Comparison of ENCODE assay signal across 8 mouse cellular contexts in genomic region chr12:111691346-111691872, GRCm38 (mm10). TPM values are rescaled to one million over a fixed set of nuclear protein-coding genes. Genes with fewer than 3 reads are reported as not detected.
DNase-seq lines count a peak whose midpoint lies in the region; ATAC-seq and TF ChIP-seq lines count a peak whose summit lies in the region.
"Had no signal": no experiment of that assay in that cellular context is flagged by ENCODE, and none has a peak within 500 bp of the region (broad histone marks: within the 10 kb centered on the region; RNA-seq: fewer than 3 reads in every experiment).

No protein-coding gene starts in this region.

- 58% methylated on average over 5 of the region's 5 CpGs for WGBS in liver, adult 2 months
- WGBS in macrophage (ENCODE audit: missing documents): 27% methylated on average over 5 of the region's 5 CpGs
- WGBS in stomach, embryonic 16.5 days: 20% methylated on average over 5 of the region's 5 CpGs

- no peak for TF ChIP-seq CTCF in liver, adult 2 months (IDR thresholded peaks at IDR 0.05; ENCODE audit: low read depth, low read length)

- H3K79me2 ChIP-seq in liver, adult 2 months (ENCODE audit: control insufficient read depth, insufficient read depth, low read length): no peaks in the 10 kb centered on the region
- no peaks in the 10 kb centered on the region for H3K79me2 ChIP-seq in macrophage (ENCODE audit: inconsistent target)

- H3K4me1 ChIP-seq in liver, adult 2 months (ENCODE audit: control insufficient read depth, insufficient read depth, low read length): peaks cover 10% of the 10 kb centered on the region
- H3K4me1 ChIP-seq in stomach, embryonic 16.5 days (ENCODE audit: control insufficient read depth, insufficient read depth, low read length): peaks cover 44% of the 10 kb centered on the region

- H3K36me3 ChIP-seq in liver, adult 2 months (ENCODE audit: control insufficient read depth, insufficient read depth, low read length): no peaks in the 10 kb centered on the region
- no peaks in the 10 kb centered on the region for H3K36me3 ChIP-seq in macrophage (ENCODE audit: inconsistent target)
- H3K36me3 ChIP-seq in stomach, embryonic 16.5 days (ENCODE audit: control insufficient read depth, insufficient read depth, low read length): no peaks in the 10 kb centered on the region
- H3K36me3 ChIP-seq: liver, embryonic 15.5 days had no signal

- no peaks in the 10 kb centered on the region for H3K9me3 ChIP-seq in stomach, embryonic 16.5 days (replicated peaks; ENCODE audit: control insufficient read depth, low read length)
- H3K9me3 ChIP-seq: liver, embryonic 15.5 days had no signal

- TF ChIP-seq POLR2A in liver, adult 2 months (IDR thresholded peaks at IDR 0.05; ENCODE audit: extremely low read depth, insufficient read depth, low read length): no peak

- ATAC-seq in stomach, embryonic 16.5 days (ENCODE audit: insufficient read depth, low FRiP score): no peak

- DNase-seq in liver, adult 2 months (ENCODE audit: extremely low read depth, low read depth, low spot score): peak; percentile 31
- DNase-seq in liver: no peak
- peak; percentile 73 for DNase-seq in embryo, embryonic 9.5 days (ENCODE audit: extremely low spot score)
- peak; percentile 73 for DNase-seq in induced T-regulatory cell, adult 2 months (ENCODE audit: low read depth)
- no peak for DNase-seq in urinary bladder, postnatal 25 days (ENCODE audit: low spot score)

- no peak overlapping the region for H3K4me3 ChIP-seq in liver, adult 2 months (ENCODE audit: insufficient read depth, low read depth, low read length)
- H3K4me3 ChIP-seq in macrophage (ENCODE audit: inconsistent target): no peak overlapping the region
- H3K4me3 ChIP-seq in stomach, embryonic 16.5 days (replicated peaks; ENCODE audit: low read length): no peak overlapping the region
- H3K4me3 ChIP-seq: liver, embryonic 15.5 days had no signal

- no peak overlapping the region for H3K4me2 ChIP-seq in stomach, embryonic 16.5 days (ENCODE audit: low read depth, low read length)
- H3K4me2 ChIP-seq: liver, embryonic 15.5 days had no signal

- peak overlapping the region; percentile 32; the same call in 1 of the 2 replicates for H3K27ac ChIP-seq in liver, adult 2 months (replicated peaks; ENCODE audit: insufficient read depth, low read depth, low read length)
- H3K27ac ChIP-seq in macrophage: peak overlapping the region; percentile 21
- peak overlapping the region; percentile 33; the same call in 1 of the 2 replicates for H3K27ac ChIP-seq in stomach, embryonic 16.5 days (ENCODE audit: low read length)
- H3K27ac ChIP-seq: liver, embryonic 15.5 days had no signal

- H3K9ac ChIP-seq in liver, adult 2 months (ENCODE audit: low read depth, low read length): no peak overlapping the region; the same call in 1 of the 2 replicates
- peak overlapping the region; percentile 38; the same call in 1 of the 2 replicates for H3K9ac ChIP-seq in stomach, embryonic 16.5 days (ENCODE audit: low read length)
- H3K9ac ChIP-seq: liver, embryonic 15.5 days had no signal

- H3K27me3 ChIP-seq in liver, adult 2 months (ENCODE audit: control insufficient read depth, insufficient read depth, low read length): no peaks in the 10 kb centered on the region
- H3K27me3 ChIP-seq in stomach, embryonic 16.5 days (ENCODE audit: control insufficient read depth, insufficient read depth, low read length): no peaks in the 10 kb centered on the region

RNA-seq across cellular contexts. Expression of gene Trmt61a, which starts 13.5 kb away (rescaled TPM):
- total RNA-seq in liver, adult 2 months (2014; rRNA removed): 2.3 and 5.3 TPM in 2 replicates
- 17.9 and 33.1 TPM in 2 replicates for polyA plus RNA-seq in liver, adult 2 months (2012; rRNA removed)
- total RNA-seq in macrophage (2018; cell fraction: chromatin; rRNA removed): 10 to 100 TPM in 4 of 26 experiments, 1 to 10 TPM in 22; 1.3 to 13.3 (median 5.5) TPM
- 1 to 10 TPM; 2.4 to 8.1 (median 4.7) TPM for total RNA-seq in macrophage (2018; cell fraction: cytosol; rRNA removed)
- 10 to 100 TPM in 3 of 26 experiments, 1 to 10 TPM in 23; 1.4 to 22.2 (median 4.6) TPM for total RNA-seq in macrophage (2018; cell fraction: nucleus; rRNA removed)
- polyA plus RNA-seq in macrophage (2018): 3.4 to 25.1 TPM (median 4.4 TPM) in 3 replicates
- polyA plus RNA-seq in stomach, embryonic 16.5 days (2015; fragmentation: Nextera tagmentation; extraction: Ambion mirVana): 9.7 and 10.4 TPM in 2 replicates

RNA-seq across cellular contexts. Expression of gene Ckb, which starts 19.3 kb away (rescaled TPM):
- total RNA-seq in liver, adult 2 months (2014; rRNA removed): 9.7 and 9.9 TPM in 2 replicates
- polyA plus RNA-seq in liver, adult 2 months (2012; rRNA removed): 15.3 and 17.8 TPM in 2 replicates
- total RNA-seq in macrophage (2018; cell fraction: chromatin; rRNA removed): 100 to 1,000 TPM in 5 of 26 experiments, 10 to 100 TPM in 18, 1 to 10 TPM in 3; 3.7 to 154 (median 33.6) TPM
- 100 to 1,000 TPM; 119 to 258 (median 181) TPM for total RNA-seq in macrophage (2018; cell fraction: cytosol; rRNA removed)
- total RNA-seq in macrophage (2018; cell fraction: nucleus; rRNA removed): 100 to 1,000 TPM in 7 of 26 experiments, 10 to 100 TPM in 19; 17.8 to 207 (median 69.1) TPM
- 135 to 330 TPM (median 190 TPM) in 3 replicates for polyA plus RNA-seq in macrophage (2018)
- 698 and 764 TPM in 2 replicates for polyA plus RNA-seq in stomach, embryonic 16.5 days (2015; fragmentation: Nextera tagmentation; extraction: Ambion mirVana)

RNA-seq across cellular contexts. Expression of gene Bag5, which starts 21.6 kb away (rescaled TPM):
- 9.5 and 10.1 TPM in 2 replicates for total RNA-seq in liver, adult 2 months (2014; rRNA removed)
- 6.7 and 7.7 TPM in 2 replicates for polyA plus RNA-seq in liver, adult 2 months (2012; rRNA removed)
- total RNA-seq in macrophage (2018; cell fraction: chromatin; rRNA removed): 10 to 100 TPM in 5 of 26 experiments, 1 to 10 TPM in 21; 1.9 to 11.0 (median 6.1) TPM
- total RNA-seq in macrophage (2018; cell fraction: cytosol; rRNA removed): 10 to 100 TPM; 10.4 to 21.8 (median 16.3) TPM
- total RNA-seq in macrophage (2018; cell fraction: nucleus; rRNA removed): 10 to 100 TPM in 16 of 26 experiments, 1 to 10 TPM in 10; 6.3 to 21.7 (median 11.4) TPM
- 17.0 to 24.0 TPM (median 23.4 TPM) in 3 replicates for polyA plus RNA-seq in macrophage (2018)
- 49.3 and 51.6 TPM in 2 replicates for polyA plus RNA-seq in stomach, embryonic 16.5 days (2015; fragmentation: Nextera tagmentation; extraction: Ambion mirVana)

RNA-seq across cellular contexts. Expression of gene Apopt1, which starts 21.7 kb away (rescaled TPM):
- total RNA-seq in liver, adult 2 months (2014; rRNA removed): 21.3 and 24.3 TPM in 2 replicates
- 58.2 and 78.4 TPM in 2 replicates for polyA plus RNA-seq in liver, adult 2 months (2012; rRNA removed)
- total RNA-seq in macrophage (2018; cell fraction: chromatin; rRNA removed): 10 to 100 TPM in 19 of 26 experiments, 1 to 10 TPM in 7; 5.3 to 34.1 (median 17.7) TPM
- total RNA-seq in macrophage (2018; cell fraction: cytosol; rRNA removed): 10 to 100 TPM; 20.9 to 34.0 (median 27.7) TPM
- total RNA-seq in macrophage (2018; cell fraction: nucleus; rRNA removed): 10 to 100 TPM in 14 of 26 experiments, 1 to 10 TPM in 12; 4.4 to 26.4 (median 12.6) TPM
- 25.8 to 45.9 TPM (median 27.0 TPM) in 3 replicates for polyA plus RNA-seq in macrophage (2018)
- 43.0 and 47.0 TPM in 2 replicates for polyA plus RNA-seq in stomach, embryonic 16.5 days (2015; fragmentation: Nextera tagmentation; extraction: Ambion mirVana)

Comparison
In these comparisons a context has a peak if more than half of its experiments do, and no peak if none do; other contexts are left out.
1. DNase-seq: peak in liver, adult 2 months (single experiment), embryo, embryonic 9.5 days (single experiment) and induced T-regulatory cell, adult 2 months (single experiment); none in liver (single experiment) and urinary bladder, postnatal 25 days (single experiment).
2. Peak in every context shown above with its lines, with median percentiles within 50 percentile points of each other: H3K27ac ChIP-seq.